Mouse (Mus musculus) cerebellum, adult 11 months (tissue): ENCODE measurements around the gene Epb41l3.
"Not testable (repeated sequence)": the region's sequence is repeated elsewhere in the genome, so short reads cannot be mapped to it uniquely, and the experiment has no call there.

Experiments used
- DNase-seq: peaks from one replicate; pipeline ENCODE4 v3.0.0; 2022

Epb41l3 gene

DNA sequence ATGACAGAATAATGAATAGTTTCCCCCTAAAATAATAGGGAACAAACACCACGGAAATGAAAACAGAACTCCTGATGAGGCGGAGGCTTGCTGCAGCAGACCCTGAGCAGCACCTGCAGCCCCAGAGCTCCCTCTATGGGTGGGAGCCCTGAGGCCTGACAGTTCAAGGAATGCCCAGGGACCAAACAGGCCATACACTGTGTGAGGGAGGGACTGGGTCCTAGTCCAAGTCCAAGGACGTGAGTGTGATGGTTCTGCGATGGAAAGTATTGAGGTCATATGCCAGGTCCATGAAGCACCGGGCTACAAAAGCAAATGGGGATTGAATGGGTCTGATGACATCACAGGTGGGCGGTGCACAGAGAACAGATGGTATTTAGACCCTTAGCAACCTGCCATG, 33.7 kb downstream of the Epb41l3 start:
- no peak for DNase-seq

DNA sequence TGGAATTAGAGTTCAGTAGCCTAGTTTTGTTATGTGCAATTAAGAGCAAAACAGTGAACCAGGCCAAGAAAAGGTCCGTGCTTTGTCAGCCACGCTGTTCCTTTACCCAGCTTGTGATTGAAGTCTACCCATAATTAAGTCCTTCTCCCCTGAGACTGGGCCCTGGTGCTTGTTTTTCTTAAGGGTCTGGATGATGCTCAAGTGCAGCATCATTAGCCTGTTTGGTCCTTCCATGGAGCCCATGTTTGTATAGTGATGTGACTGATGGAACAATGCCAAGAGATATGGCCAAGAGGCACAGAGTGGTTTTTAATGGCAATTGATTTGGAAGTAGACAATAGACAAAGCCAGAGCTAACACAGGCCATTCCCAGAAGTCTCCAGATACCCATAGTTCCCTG, 36.7 kb downstream of the Epb41l3 start:
- DNase-seq: no peak

DNA sequence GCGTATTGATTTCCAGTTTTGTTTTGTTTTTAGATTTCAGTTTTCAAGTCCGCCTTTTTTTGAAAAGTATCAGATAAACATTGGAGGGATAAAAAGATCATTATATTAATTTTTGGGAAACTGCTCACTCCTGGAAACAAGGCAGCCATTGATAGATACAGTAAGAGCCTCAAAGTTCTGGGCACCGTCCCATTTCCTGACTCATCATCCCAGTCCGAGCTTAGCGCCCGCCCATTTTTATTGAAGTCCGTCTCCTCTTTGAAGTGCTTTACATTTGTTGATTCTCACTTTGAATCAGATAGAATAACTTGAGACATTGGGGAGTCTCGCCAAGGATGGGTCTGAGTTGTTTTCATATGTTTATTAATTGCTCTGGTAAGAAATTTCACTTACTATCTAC, 43.7 kb downstream of the Epb41l3 start:
- DNase-seq: no peak

DNA sequence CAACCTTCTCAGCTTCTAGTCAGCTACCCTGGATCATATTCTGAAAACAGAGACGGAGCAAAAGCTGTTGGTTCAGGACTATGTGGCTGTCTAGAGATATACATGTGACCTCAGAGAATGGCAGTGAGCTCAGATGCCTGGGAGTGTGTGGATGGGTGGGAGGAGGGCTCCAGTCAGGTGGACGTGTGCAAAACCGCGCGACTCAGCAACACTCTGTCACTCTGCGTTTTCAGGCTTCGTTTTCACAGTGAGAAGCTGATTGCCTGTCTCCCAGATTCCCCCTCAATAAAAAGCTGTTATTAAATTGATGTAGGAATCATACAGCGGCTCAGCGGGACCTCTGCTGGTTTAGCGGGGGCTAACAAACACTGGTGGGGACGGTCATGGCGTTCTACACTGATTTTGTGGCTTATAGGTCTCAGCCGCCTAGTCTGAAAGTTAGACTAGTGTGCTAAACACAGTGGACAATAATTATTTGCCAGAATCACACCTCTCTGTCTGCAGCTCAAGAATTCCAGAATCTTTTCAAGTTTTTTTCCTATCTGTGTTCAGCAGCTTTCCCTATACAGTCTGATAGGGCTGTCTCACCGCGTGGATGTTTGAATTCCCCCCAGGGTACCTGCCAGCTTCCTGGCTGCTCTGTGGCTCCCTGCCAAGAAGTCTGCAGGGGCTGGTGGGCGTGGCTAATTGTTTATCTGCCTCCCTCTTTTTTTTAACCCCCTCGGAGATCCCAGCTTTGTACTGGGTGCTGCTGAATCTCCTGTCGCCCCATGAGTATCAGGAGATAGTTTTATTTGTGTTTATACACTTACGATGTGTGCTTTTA, 45.3 kb downstream of the Epb41l3 start:
- DNase-seq: peak; percentile 29

DNA sequence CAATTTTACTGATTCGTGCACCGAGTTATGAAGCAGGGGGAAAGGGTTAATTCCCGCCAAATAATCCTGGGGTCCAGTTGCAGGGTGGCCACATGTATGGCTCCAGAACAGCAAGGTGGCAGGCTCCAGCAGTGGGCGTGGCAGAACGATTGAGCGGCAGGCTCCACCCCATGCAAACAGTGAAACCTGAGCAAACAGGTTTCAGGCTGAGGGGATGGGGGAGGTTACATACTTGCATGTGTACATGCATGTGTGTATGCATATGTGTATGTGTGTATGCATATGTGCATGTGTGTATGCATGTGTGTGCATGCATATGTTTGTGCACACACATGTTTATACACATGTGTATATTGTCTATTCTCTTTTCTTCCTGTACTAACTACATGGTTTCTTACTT, 46.9 kb downstream of the Epb41l3 start:
- not testable (repeated sequence) for DNase-seq

DNA sequence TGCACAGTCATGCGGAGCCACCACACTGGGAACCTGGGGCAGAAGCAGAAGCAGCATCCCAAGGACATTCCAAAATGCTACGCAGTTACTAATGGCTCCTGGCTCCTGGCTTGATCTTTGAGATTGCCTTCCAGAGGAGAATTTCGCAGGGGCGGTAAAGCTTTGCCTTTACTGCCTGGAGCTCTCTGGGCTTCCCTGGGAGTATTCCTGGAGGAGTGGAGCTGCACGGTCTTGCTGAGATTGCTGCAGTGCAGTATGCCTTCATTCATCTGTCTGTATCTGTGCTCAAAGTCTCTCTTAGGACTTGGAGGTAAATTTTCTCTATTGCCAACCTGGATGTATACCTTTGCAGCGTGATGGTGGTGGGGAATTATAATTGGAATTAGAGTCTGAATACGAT, 52.0 kb downstream of the Epb41l3 start:
- no peak for DNase-seq

DNA sequence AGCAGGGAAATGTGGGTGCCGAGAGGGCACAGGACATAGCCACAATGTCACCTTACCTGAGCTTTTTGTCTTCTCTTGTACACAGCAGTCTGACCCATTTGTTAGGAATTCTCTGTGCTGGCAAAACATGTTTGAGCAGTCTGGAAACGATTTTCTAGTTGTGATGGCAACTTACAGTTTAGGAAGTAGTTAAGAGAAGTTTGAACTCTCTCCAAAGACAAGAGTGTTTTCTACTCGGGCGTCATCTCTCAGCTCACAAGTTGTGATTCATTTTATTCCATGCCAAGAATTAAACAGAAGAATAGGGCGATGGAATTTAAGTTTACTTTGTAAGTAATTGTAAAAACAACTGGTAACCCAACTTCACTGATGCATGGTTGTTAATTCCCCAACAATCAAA, 52.5 kb downstream of the Epb41l3 start:
- no peak for DNase-seq

DNA sequence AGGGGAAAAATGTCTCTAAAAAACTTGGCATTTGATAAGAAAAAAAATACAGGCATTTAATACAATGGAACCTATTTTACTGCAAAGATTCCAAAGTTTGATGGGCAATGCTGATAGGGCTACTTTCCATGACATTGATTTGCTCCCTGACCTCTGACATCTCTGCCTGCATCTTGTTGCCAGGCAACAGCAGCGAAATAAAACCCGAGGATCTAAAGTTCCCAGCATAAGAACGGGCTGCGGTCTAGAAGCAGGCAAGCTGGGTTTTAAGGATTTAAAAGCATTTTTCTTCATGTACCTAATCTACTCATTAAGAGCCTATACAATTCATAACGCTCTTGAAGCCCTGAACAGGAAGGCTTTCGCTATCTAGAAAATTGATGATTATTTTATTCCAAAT, 54.0 kb downstream of the Epb41l3 start:
- DNase-seq: no peak

DNA sequence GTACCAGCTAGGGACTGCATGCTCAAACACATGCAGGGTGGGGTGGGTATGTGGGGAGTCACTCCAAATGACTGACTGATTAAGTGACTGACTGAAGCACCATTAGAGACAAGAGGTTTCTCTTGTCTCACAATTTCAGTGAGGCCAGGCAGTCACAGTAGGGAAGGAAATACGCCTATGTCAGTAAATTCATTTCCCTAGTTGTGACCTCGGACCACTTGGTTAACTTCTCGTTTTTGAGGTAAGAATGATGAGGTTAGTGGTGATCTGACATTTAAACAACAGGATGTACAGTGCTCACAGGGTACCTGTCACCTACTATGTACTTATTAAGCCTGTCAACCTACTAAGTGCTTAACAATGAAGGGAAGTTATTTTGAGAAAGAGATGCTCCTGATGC, 67.5 kb downstream of the Epb41l3 start:
- DNase-seq: no peak

DNA sequence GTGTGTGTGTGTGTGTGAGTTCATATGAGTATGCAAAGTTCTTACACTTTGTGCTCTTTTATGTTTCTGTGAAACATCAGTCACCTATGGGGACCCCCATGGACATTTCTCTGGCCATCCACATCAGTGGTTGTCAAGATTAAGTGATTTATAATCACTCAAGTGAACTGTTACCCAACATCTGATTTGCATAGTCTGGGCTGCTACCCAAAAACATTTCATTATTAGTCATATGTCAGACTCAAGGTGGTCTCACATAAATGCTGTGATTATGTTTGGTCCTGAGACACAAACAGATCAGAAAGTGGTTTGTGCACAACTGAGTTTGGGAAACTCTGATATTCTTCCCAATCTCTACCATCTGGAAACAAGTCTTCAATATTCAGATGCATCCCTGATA, 75.3 kb downstream of the Epb41l3 start:
- DNase-seq: no peak

DNA sequence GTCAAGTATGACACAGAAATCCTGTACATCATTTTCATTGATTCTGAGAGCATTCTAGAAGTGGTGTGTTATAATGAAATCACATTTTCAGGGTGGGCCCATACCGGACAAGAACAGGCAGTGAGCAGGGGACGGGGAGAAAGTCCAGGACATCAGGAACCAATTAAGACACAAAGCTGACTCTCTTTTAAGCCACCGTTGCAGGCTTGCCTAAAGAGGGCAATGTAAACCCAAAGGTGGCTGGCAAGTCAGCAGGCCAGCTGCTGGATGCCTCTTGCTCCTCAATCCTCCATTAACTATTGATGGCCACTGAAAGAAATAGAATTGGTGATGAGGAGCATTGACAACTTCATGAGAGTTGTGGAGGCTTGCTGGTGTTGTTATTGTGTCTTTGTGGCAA, 75.8 kb downstream of the Epb41l3 start:
- DNase-seq: no peak

DNA sequence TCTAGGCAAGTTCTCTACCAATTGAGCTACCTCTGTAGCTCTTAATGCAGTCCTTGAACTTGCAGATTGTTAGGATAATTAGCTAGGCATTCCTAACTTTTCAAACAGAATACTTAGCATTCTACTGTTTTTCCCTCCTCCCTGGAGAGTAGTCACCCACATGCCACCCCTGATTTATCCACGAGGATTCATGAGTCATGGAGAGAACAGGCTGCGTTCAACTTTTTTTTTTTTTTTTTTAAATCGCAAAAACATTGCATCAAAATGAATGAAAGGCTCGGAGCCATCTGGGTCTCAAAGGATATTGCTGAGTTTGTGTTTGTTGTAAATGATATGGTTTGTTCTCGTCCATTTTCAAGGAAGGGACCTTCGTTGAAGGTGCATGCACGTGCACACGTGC, 79.6 kb downstream of the Epb41l3 start:
- no peak for DNase-seq

DNA sequence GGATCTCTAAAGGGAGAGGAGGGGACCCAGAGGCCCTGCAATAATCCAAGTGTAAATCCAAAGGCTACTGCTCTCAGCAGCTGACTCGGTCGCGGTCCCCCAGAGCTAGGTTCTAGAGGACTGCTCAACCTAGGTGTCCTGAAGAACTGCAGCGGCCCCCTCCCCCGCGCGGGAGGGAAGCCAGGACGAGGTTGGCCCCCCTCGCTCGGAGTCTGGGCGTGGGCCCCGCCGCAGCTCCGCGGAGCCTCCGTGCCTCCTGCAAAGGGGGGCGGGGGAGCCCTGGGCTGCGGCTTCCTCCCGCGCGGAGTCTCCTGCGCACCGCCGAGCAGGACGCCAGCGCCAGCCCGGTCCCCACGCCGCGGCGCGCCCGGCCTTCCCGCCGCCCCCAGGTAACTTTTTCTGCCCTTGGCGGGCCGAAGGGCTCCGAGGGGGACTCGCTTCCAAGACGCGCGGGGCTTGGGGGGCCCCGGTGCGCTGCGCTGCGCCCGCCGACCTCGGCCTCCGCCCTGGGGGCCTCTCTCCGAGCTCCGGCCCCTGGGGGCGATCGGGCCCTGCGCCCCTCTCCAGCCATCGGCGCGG, 81.1 kb downstream of the Epb41l3 start:
- DNase-seq: no peak

DNA sequence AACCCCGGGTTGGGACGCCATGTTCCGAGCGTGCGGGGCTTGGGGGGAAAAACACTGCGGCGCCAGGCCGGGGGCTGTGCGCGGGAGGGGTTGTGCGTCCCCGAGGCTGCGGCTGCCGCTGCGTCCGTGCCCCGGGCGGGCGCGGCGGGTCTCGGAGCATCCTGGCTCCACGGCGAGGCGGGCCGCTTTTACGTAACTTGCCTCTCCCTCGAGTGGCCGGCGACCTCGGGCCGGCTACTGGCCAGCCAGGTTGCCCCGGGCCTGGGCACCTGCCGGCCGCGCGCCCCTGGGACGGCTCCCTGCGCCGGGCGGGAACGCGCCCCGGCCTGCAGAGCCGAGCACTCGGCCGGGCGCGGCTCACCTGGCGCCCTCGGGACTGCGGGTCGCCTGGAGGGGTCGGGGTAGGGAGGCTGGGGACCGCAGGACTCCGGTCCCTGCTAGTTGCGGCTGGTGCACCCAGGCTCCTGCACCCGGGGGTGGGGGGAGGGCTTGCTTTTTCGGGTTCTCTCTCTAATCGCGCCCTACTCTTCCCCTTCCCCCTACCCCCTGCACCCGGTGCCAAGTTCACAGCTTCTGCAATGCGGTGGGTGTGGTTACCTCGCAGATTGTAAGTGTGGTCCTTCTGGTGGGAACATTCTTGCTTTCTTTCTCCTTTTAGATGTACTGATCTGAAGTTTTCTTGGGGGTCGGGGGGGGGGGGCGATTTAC, 81.8 kb downstream of the Epb41l3 start:
- peak; percentile 53 for DNase-seq

DNA sequence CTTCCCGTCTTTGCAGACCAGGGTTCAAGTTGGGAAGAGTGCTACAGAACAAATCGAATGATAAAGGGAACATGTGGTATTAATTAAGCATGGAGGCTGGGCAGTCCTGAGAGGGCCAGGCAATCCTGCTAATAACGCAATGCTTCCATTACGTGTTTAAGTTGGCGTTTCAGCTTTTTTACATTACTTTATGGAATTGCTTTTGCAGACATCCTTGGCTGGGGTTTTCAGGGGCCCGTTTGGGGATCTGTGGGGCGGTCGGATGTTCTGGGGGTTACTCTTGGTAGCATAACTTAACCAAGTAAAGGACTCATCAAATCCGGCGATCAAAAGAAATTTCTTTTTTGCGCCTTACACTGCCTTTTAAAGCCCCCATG, 82.3 kb downstream of the Epb41l3 start:
- no peak for DNase-seq

DNA sequence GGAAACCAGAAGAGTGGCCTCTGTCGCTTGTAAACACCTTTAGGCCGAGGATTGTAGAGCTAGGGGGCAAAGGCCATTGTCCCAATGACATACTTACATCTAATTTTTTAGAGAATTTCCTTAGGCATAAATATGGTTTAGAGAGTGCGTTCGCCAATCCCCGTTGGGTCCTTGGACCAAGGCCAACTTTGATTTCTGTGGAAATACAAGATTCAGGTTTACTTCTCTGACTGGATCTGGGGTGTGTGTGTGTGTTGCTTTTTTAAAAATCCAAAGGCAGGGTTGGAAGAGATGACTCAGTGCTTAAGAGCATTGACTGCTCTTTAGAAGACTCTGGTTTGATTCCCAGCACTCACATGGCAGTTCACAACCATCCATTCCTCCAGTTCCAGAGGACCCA, 83.2 kb downstream of the Epb41l3 start:
- no peak for DNase-seq

DNA sequence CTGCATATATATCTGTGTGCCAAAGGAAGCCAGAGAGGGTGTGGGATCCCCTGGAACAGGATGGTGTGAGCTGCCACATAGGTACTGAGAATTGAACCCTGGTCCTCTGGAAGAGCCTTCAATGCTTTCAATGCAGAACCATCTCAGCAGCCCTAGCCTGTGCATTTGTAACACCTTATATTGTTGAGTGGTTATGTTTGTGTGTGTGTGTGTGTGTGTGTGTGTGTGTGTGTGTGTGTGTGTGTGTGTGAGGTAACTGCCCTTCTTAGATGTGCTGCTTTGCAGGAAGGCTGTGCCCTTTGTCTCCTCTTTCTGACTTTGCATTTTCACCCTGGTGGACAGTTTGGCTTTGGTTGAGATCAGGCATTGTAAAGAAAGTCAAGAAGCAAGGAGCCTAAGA, 87.2 kb downstream of the Epb41l3 start:
- DNase-seq: no peak

DNA sequence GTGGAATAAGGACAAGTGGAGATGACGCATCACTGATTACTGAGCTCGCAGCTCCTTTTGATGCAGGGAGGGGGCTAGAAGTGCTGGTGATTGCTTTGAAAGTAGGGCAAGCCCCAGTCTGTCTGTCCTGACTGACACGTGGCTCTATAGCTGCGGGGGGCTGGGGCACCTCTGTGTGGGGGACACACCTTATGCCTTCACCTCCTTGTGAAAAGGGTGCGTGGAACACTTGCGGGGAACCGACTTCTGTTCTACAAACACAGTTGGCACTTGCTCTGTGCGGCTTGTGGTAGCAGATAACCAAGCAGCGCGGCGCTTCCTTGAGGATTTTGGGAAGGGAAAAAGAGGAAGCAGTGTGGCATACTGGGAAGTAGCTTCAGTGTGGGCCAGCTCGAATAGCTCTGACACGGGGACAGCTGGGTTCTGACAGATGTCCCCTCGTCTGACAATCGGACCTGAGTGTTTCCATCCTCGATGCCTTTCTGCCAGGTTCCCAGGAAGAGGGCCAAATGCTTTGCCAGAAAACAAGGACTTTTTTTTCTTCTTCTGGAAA, 101.5 kb downstream of the Epb41l3 start:
- peak; percentile 52 for DNase-seq

DNA sequence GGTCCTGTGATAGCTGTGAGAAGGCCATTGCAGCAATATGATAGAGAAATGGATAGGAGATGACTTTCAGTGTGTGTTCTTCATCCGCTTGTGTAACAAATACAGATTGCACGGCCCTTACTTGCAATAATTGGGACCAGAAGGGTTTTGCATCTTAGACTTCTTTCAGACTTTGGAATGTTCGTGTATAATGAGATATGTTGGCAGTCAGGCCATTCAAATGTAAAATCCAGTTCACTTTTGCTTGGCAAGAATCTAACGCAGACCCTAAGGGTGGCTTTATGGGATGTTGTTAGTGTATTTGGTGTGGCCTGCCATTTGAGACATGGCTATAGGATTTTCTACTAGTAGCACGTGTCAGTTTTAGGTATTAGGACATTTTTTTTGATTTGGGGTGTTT, 102.5 kb downstream of the Epb41l3 start:
- DNase-seq: no peak

DNA sequence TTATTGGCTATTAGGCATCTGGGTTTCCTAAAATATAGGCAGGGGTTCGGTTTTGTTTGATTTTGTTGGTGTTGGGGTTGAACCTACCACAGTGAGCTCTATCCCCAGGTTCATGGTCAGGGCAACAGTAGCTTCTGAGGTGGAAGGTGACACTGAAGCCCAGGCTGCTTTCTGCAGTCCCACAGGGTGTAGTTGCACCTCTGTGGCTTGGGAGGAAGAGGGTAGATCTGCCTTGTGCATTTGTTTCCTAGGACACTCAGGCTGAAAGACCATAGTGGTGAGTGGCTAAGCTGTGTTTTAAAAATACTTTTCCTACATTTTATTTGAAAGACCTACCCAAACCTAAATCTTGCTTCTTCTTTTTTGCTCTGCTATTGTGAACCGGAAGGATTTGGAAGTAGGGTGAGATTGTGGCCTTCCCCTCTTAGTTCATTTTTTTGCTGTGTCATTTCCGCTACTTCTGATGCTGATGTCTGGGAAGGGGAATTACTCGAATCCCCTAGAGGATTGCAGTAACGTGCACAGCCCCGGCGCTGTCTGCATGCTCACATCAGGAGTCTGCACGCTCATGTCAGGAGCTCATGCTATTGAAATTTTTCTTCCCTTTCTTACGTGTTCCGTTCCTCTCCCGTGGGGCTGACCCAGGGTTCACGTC, 105.5 kb downstream of the Epb41l3 start:
- no peak for DNase-seq

DNA sequence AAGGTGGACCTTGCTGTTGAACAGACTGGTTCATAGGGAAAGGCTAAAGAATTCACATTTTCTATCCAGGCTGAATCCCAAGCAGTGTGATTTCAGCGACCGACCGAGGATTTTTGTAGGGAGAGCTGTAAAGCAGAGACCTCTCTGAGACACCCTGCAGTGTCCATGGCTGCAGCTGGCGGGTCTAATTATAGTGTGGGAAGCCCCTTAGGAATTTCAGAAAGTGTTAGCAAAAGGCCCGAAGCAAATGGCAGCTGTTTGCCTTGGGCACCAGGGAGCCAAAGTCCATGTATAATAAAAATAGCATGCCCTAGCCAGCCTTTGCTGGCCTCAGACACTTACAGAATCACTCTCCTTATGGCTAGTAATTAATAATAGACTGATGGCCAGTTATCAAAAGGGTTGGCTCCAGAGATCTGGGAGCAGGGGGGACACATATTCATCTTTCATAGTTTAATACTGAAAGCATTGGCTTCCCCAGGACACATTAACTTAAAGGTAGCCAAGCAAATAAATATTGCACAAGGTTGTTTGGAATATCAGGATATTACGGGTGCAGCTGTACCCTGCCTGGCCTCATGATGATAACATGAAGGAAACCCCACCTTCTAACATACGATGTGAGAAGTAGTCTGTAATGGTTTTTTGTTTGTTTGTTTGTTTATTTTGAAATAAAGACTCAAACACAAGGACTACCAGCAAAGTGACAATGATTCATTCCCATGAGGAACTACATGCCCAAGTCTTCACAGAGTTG, 106.3 kb downstream of the Epb41l3 start:
- DNase-seq: no peak

DNA sequence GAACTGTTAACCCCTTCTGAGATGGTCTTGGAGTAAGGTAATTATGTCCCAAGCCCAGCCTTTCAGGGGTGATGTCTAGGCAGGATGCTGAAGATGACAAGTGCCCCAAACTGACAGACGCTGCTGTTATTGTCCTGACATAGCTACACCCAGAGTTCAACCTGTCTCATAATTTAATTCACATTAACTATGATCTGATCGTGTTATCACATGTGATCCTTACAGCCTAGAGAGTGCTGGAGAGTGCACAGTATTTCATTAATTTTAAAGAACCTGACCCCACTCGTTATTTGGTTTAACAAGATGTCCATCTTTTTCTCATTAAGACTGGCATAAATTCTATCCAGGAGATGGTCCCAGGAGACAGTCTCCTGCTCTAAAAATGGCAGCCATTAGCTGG, 112.3 kb downstream of the Epb41l3 start:
- no peak for DNase-seq
